Mouse (Mus musculus) hindbrain, embryonic 12.5 days (tissue): ENCODE data around the gene Grb2. TPM values are rescaled to one million over a fixed set of nuclear protein-coding genes. Genes with fewer than 3 reads are reported as not detected.
A peak's percentile ranks its signal among the peaks of the same experiment; 100 is the strongest.

Experiments used
- ATAC-seq: fragments of 200-750 bp; cut with Nextera tagmentation; 2 replicates; pipeline ENCODE4 v1.8.0; 2017; ENCODE audit warnings: moderate TSS enrichment; ENCODE audit not compliant: low FRiP score
- H3K27ac ChIP-seq: fragments of 300-500 bp; sonication (generic); 2 replicates; pipeline ENCODE4 v1.5.1; 2016; ENCODE audit warnings: mild to moderate bottlenecking
- H3K27me3 ChIP-seq: fragments of 300-500 bp; sonication (generic); 2 replicates; pipeline ENCODE4 v1.6.1; 2016; ENCODE audit warnings: mild to moderate bottlenecking
- H3K36me3 ChIP-seq: fragments of 300-500 bp; sonication (generic); 2 replicates; pipeline ENCODE4 v1.6.1; 2016; ENCODE audit warnings: mild to moderate bottlenecking
- H3K4me1 ChIP-seq: fragments of 300-500 bp; sonication (generic); 2 replicates; pipeline ENCODE4 v1.6.1; 2016
- H3K4me2 ChIP-seq: fragments of 300-500 bp; sonication (generic); replicated peaks from 2 replicates; pipeline ENCODE4 v1.6.1; 2016; ENCODE audit warnings: mild to moderate bottlenecking
- H3K4me3 ChIP-seq: fragments of 300-500 bp; sonication (generic); 2 replicates; pipeline ENCODE4 v1.5.1; 2016; ENCODE audit warnings: mild to moderate bottlenecking
- H3K9ac ChIP-seq: fragments of 300-500 bp; sonication (generic); 2 replicates; pipeline ENCODE4 v1.6.1; 2016; ENCODE audit warnings: mild to moderate bottlenecking, moderate library complexity
- H3K9me3 ChIP-seq: fragments of 300-500 bp; sonication (generic); replicated peaks from 2 replicates; pipeline ENCODE4 v1.6.1; 2016; ENCODE audit warnings: mild to moderate bottlenecking
- WGBS: fragments of 180-500 bp; shearing (Covaris S2); methylation state at CpG from one replicate; pipeline ENCODE4 v1.1.7; 2016; 5-methylcytosine and 5-hydroxymethylcytosine counted together
- polyA plus RNA-seq: library from polyadenylated mRNA; unstranded; fragments of >200 nt; fragmentation: Nextera tagmentation; extraction: Ambion mirVana; gene quantifications from 2 replicates; pipeline ENCODE4 v1.2.1, GENCODE M21; 2016

Gene Grb2
- polyA plus RNA-seq, 1 experiment from 2014 or later: 151 TPM

- peak within 1 kb of the TSS; percentile 96 for H3K4me2 ChIP-seq
- peak within 1 kb of the TSS; percentile 88 for H3K27ac ChIP-seq
- no peaks in the 10 kb centered on the region for H3K9me3 ChIP-seq
- peak; percentile 95 for ATAC-seq
- H3K4me3 ChIP-seq: peak within 1 kb of the TSS; percentile 99
- peaks cover 27% of the 10 kb centered on the region for H3K4me1 ChIP-seq
- no peaks in the 10 kb centered on the region for H3K27me3 ChIP-seq
- WGBS: under 1% methylated on average over 80 of the region's 93 CpGs
- H3K9ac ChIP-seq: peak within 1 kb of the TSS; percentile 98
- peaks cover 48% of the 10 kb centered on the region for H3K36me3 ChIP-seq
These were observed 104.7 kb downstream of the Grb2 start, which contains the start of the genes Mrps7 and Gga3 for GRCm38 (mm10) chr11:115603476-115604303. TSS of gene Mrps7 (plus strand) at chr11:115603925. TSS of gene Gga3 (minus strand) at chr11:115604051.

- Histone ChIP-seq H3K4me2 (peak overlapping the region; percentile 96), H3K4me3 (peak overlapping the region; percentile 99), H3K9me3 (no peaks in the 10 kb centered on the region), H3K9ac (peak overlapping the region; percentile 98), H3K27ac (peak overlapping the region; percentile 88), H3K27me3 (no peaks in the 10 kb centered on the region), H3K36me3 (peaks cover 45% of the 10 kb centered on the region), H3K4me1 (peaks cover 27% of the 10 kb centered on the region)
- WGBS: 6% methylated on average over 15 of the region's 15 CpGs
- ATAC-seq: no peak
These were observed 105.3 kb downstream of the Grb2 start for GRCm38 (mm10) chr11:115603128-115603475.

DNA sequence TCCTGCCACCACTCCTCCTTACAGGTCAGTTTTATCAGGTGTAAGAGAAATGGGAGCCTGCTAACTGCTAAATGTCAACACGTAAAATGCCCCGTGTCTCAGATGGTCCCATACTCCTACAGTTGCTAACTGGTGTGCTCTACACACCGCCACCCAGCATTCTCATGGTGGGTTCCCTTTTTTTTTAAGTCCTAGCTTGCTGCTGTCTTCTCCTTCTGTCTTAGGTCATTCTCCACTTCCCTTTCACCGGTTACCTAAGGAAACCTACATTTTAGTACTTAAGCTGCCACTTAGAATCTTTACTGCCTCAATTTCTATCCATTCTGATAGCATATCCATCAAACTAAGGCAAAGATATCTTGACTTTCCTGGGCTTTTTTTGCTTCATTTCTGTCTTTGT, 107.2 kb downstream of the Grb2 start:
- 97% methylated on average over 4 of the region's 4 CpGs for WGBS
- H3K4me2 ChIP-seq: no peak overlapping the region
- H3K27ac ChIP-seq: no peak overlapping the region
- H3K9me3 ChIP-seq: no peaks in the 10 kb centered on the region
- H3K27me3 ChIP-seq: no peaks in the 10 kb centered on the region
- peaks cover 27% of the 10 kb centered on the region for H3K4me1 ChIP-seq
- no peak overlapping the region for H3K9ac ChIP-seq
- no peak overlapping the region for H3K4me3 ChIP-seq
- no peak for ATAC-seq
- H3K36me3 ChIP-seq: peaks cover 42% of the 10 kb centered on the region

GRCm38 (mm10) chr11:115600743-115601142, 107.7 kb downstream of the Grb2 start:
- Histone ChIP-seq H3K36me3 (peaks cover 42% of the 10 kb centered on the region), H3K4me1 (peaks cover 27% of the 10 kb centered on the region), H3K9me3 (no peaks in the 10 kb centered on the region), H3K27ac (no peak overlapping the region), H3K27me3 (no peaks in the 10 kb centered on the region), H3K4me3 (no peak overlapping the region), H3K4me2 (no peak overlapping the region), H3K9ac (no peak overlapping the region)
- WGBS: 98% methylated on average over 15 of the region's 15 CpGs
- no peak for ATAC-seq

GRCm38 (mm10) chr11:115599722-115600121, 108.7 kb downstream of the Grb2 start:
- H3K9ac ChIP-seq: no peak overlapping the region
- H3K4me3 ChIP-seq: no peak overlapping the region
- peaks cover 19% of the 10 kb centered on the region for H3K4me1 ChIP-seq
- no peak overlapping the region for H3K27ac ChIP-seq
- WGBS: 97% methylated on average over 7 of the region's 7 CpGs
- H3K27me3 ChIP-seq: no peaks in the 10 kb centered on the region
- peaks cover 46% of the 10 kb centered on the region for H3K36me3 ChIP-seq
- ATAC-seq: no peak
- no peaks in the 10 kb centered on the region for H3K9me3 ChIP-seq
- H3K4me2 ChIP-seq: no peak overlapping the region

GRCm38 (mm10) chr11:115598309-115598708, 110.1 kb downstream of the Grb2 start:
- H3K36me3 ChIP-seq: peaks cover 60% of the 10 kb centered on the region
- 91% methylated on average over 4 of the region's 4 CpGs for WGBS

DNA sequence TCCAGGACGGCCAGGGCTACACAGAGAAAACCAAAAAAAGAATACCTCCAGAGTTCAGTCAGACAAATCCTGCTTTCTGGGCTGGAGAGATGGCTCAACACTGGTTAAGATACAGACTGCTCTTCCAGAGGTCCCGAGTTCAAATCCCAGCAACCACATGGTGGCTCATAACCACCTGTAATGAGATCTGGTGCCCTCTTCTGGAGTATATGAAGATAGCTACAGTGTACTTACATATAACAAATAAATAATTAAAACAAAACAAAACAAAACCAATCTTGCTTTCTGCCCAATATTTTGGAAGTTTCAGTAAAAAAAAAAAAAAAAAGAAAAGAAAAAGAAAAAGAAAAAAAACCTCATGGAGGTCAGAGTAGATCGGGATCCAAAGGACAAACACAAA, 113.2 kb downstream of the Grb2 start:
- H3K36me3 ChIP-seq: peaks cover 80% of the 10 kb centered on the region
- 96% methylated on average over 3 of the region's 3 CpGs for WGBS
- H3K27me3 ChIP-seq: no peaks in the 10 kb centered on the region
- H3K9me3 ChIP-seq: no peaks in the 10 kb centered on the region
- H3K4me2 ChIP-seq: no peak overlapping the region
- no peak for ATAC-seq
- no peaks in the 10 kb centered on the region for H3K4me1 ChIP-seq
- H3K4me3 ChIP-seq: no peak overlapping the region
- no peak overlapping the region for H3K9ac ChIP-seq
- no peak overlapping the region for H3K27ac ChIP-seq

More at GRCm38 (mm10) chr11:115598309-115598708, 110.1 kb downstream of the Grb2 start:
- Histone ChIP-seq H3K4me3 (no peak overlapping the region), H3K9me3 (no peaks in the 10 kb centered on the region), H3K9ac (no peak overlapping the region), H3K4me1 (peaks cover 16% of the 10 kb centered on the region), H3K27me3 (no peaks in the 10 kb centered on the region), H3K27ac (no peak overlapping the region), H3K4me2 (no peak overlapping the region)
- no peak for ATAC-seq

Other genes starting within 250 kb of the Grb2 start
- not detected in 2 replicates for gene Slc16a5, start 246.1 kb downstream of the Grb2 start, polyA plus RNA-seq
- 10.2 and 15.2 TPM in 2 replicates for gene Armc7, start 232.9 kb downstream of the Grb2 start, polyA plus RNA-seq
- 81.5 and 86.5 TPM in 2 replicates for gene Nt5c, start 216.7 kb downstream of the Grb2 start, polyA plus RNA-seq
- 953 and 959 TPM in 2 replicates for gene Jpt1, start 194.2 kb downstream of the Grb2 start, polyA plus RNA-seq
- gene Sumo2, start 172.3 kb downstream of the Grb2 start, polyA plus RNA-seq: 1,185 and 1,202 TPM in 2 replicates
- 139 and 144 TPM in 2 replicates for gene Nup85, start 144.2 kb downstream of the Grb2 start, polyA plus RNA-seq
- gene Mrps7, start 104.7 kb downstream of the Grb2 start, polyA plus RNA-seq: 86.0 and 86.6 TPM in 2 replicates
- 30.3 and 33.7 TPM in 2 replicates for gene Gga3, start 104.5 kb downstream of the Grb2 start, polyA plus RNA-seq
- gene Mif4gd, start 95.6 kb downstream of the Grb2 start, polyA plus RNA-seq: 12.0 and 12.4 TPM in 2 replicates
- 24.7 and 26.5 TPM in 2 replicates for gene Slc25a19, start 80.3 kb downstream of the Grb2 start, polyA plus RNA-seq
- 41.6 and 42.1 TPM in 2 replicates for gene Tmem94, start 56.8 kb upstream of the Grb2 start, polyA plus RNA-seq
- gene Caskin2, start 105.0 kb upstream of the Grb2 start, polyA plus RNA-seq: 17.2 and 17.9 TPM in 2 replicates
- gene Tsen54, start 106.1 kb upstream of the Grb2 start, polyA plus RNA-seq: 27.1 and 28.8 TPM in 2 replicates
- 4.0 and 6.1 TPM in 2 replicates for gene Llgl2, start 115.5 kb upstream of the Grb2 start, polyA plus RNA-seq
- 0.05 and 0.12 TPM in 2 replicates for gene Myo15b, start 149.8 kb upstream of the Grb2 start, polyA plus RNA-seq
- gene Smim5, start 191.4 kb upstream of the Grb2 start, polyA plus RNA-seq: 2.3 and 4.2 TPM in 2 replicates
- gene Smim6, start 203.4 kb upstream of the Grb2 start, polyA plus RNA-seq: 1.3 TPM in 2 replicates
- gene Sap30bp, start 224.7 kb upstream of the Grb2 start, polyA plus RNA-seq: 51.0 and 54.4 TPM in 2 replicates
- 31.8 and 34.7 TPM in 2 replicates for gene Recql5, start 224.9 kb upstream of the Grb2 start, polyA plus RNA-seq